Mouse (Mus musculus) heart, embryonic 12.5 days (tissue): ENCODE measurements around the gene Il17d. TPM values are rescaled to one million over a fixed set of nuclear protein-coding genes. Genes with fewer than 3 reads are reported as not detected.

Source experiments
- ATAC-seq: fragments of 200-750 bp; cut with Nextera tagmentation; 2 replicates; pipeline ENCODE4 v1.8.0; 2017; ENCODE audit warnings: moderate TSS enrichment, moderate library complexity; ENCODE audit not compliant: insufficient number of reproducible peaks, low FRiP score
- H3K27ac ChIP-seq: fragments of 300-500 bp; sonication (generic); 2 replicates; pipeline ENCODE4 v1.5.1; 2016; ENCODE audit warnings: mild to moderate bottlenecking, moderate library complexity; ENCODE audit not compliant: poor library complexity, severe bottlenecking
- H3K27me3 ChIP-seq: fragments of 300-500 bp; sonication (generic); replicated peaks from 2 replicates; pipeline ENCODE4 v1.6.1; 2016; ENCODE audit warnings: mild to moderate bottlenecking, moderate library complexity
- H3K36me3 ChIP-seq: fragments of 300-500 bp; sonication (generic); 2 replicates; pipeline ENCODE4 v1.6.1; 2016; ENCODE audit warnings: mild to moderate bottlenecking, moderate library complexity
- H3K4me1 ChIP-seq: fragments of 300-500 bp; sonication (generic); replicated peaks from 2 replicates; pipeline ENCODE4 v1.6.1; 2016; ENCODE audit warnings: mild to moderate bottlenecking
- H3K4me2 ChIP-seq: fragments of 300-500 bp; sonication (generic); 2 replicates; pipeline ENCODE4 v1.6.1; 2016; ENCODE audit warnings: mild to moderate bottlenecking, moderate library complexity
- H3K4me3 ChIP-seq: fragments of 300-500 bp; sonication (generic); 2 replicates; pipeline ENCODE4 v1.5.1; 2016; ENCODE audit warnings: mild to moderate bottlenecking
- H3K9ac ChIP-seq: fragments of 300-500 bp; sonication (generic); 2 replicates; pipeline ENCODE4 v1.6.1; 2016; ENCODE audit warnings: mild to moderate bottlenecking, moderate library complexity
- H3K9me3 ChIP-seq: fragments of 300-500 bp; sonication (generic); replicated peaks from 2 replicates; pipeline ENCODE4 v1.6.1; 2016; ENCODE audit warnings: mild to moderate bottlenecking, moderate library complexity
- WGBS: fragments of 180-500 bp; shearing (Covaris S2); methylation state at CpG from one replicate; pipeline ENCODE4 v1.1.7; 2016; 5-methylcytosine and 5-hydroxymethylcytosine counted together
- polyA plus RNA-seq: library from polyadenylated mRNA; unstranded; fragments of >200 nt; fragmentation: Nextera tagmentation; extraction: Ambion mirVana; gene quantifications from 2 replicates; pipeline ENCODE4 v1.2.1, GENCODE M21; 2016

The Il17d gene
- polyA plus RNA-seq, 1 experiment from 2014 or later: 0.79 TPM

GRCm38 (mm10) chr14:57535646-57536045 lies 11.1 kb downstream of the Il17d start:
- Histone ChIP-seq H3K9me3 (no peaks in the 10 kb centered on the region), H3K4me3 (no peak overlapping the region), H3K4me1 (peaks cover 41% of the 10 kb centered on the region), H3K27me3 (peaks cover 19% of the 10 kb centered on the region), H3K9ac (no peak overlapping the region), H3K36me3 (no peaks in the 10 kb centered on the region), H3K27ac (0 out of 2 replicates have a peak overlapping the region, but pooled peaks have one; percentile 41), H3K4me2 (no peak overlapping the region)
- no peak for ATAC-seq
- 61% methylated on average over 6 of the region's 6 CpGs for whole genome bisulfite sequencing

DNA sequence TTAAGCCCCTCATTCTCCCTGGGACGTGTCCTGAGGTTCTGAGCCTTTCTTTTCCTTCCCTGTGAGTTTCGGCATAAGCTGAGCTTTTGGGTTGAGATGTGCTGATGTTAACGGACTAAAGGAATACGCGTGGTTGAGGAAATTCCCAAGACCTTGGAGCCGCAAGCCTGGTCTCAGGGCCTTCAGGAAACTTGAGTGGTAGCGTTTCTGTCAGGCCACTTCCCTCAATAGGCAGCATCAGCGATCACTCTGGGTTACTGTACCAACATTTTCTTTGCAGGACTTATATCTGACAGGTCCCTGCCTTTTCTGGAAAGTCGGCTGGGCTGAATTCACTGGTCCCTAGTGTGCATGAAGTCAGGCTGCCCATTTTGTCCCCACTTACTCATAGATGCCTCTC lies 12.2 kb downstream of the Il17d start:
- H3K9ac ChIP-seq: no peak overlapping the region
- H3K27me3 ChIP-seq: peaks cover 26% of the 10 kb centered on the region
- peaks cover 41% of the 10 kb centered on the region for H3K4me1 ChIP-seq
- peak overlapping the region; percentile 69 for H3K27ac ChIP-seq
- 46% methylated on average over 9 of the region's 9 CpGs for WGBS
- peak overlapping the region; percentile 50 for H3K4me2 ChIP-seq
- H3K4me3 ChIP-seq: no peak overlapping the region
- H3K9me3 ChIP-seq: no peaks in the 10 kb centered on the region
- H3K36me3 ChIP-seq: no peaks in the 10 kb centered on the region
- ATAC-seq: no peak

- ATAC-seq: 0 out of 2 replicates have a peak, but pooled peaks have one; percentile 24
- H3K4me2 ChIP-seq: peak overlapping the region; percentile 50
Measured at GRCm38 (mm10) chr14:57537261-57538015, 12.9 kb downstream of the Il17d start.

GRCm38 (mm10) chr14:57540683-57541082 lies 16.1 kb downstream of the Il17d start:
- Histone ChIP-seq H3K9ac (no peak overlapping the region), H3K27me3 (peaks cover 13% of the 10 kb centered on the region; the same call in 1 of the 2 replicates), H3K4me1 (peaks cover 24% of the 10 kb centered on the region), H3K36me3 (no peaks in the 10 kb centered on the region), H3K27ac (no peak overlapping the region), H3K4me2 (no peak overlapping the region), H3K4me3 (no peak overlapping the region), H3K9me3 (no peaks in the 10 kb centered on the region; the same call in 1 of the 2 replicates)
- WGBS: 75% methylated on average over 11 of the region's 11 CpGs
- ATAC-seq: no peak

More at GRCm38 (mm10) chr14:57537261-57538015, 12.9 kb downstream of the Il17d start:
- Histone ChIP-seq H3K27ac (peak overlapping the region; percentile 69), H3K36me3 (no peaks in the 10 kb centered on the region), H3K4me3 (no peak overlapping the region), H3K27me3 (peaks cover 24% of the 10 kb centered on the region), H3K9me3 (no peaks in the 10 kb centered on the region; the same call in 1 of the 2 replicates), H3K4me1 (peaks cover 41% of the 10 kb centered on the region), H3K9ac (peak overlapping the region; percentile 24)
- WGBS: 11% methylated on average over 16 of the region's 16 CpGs

DNA sequence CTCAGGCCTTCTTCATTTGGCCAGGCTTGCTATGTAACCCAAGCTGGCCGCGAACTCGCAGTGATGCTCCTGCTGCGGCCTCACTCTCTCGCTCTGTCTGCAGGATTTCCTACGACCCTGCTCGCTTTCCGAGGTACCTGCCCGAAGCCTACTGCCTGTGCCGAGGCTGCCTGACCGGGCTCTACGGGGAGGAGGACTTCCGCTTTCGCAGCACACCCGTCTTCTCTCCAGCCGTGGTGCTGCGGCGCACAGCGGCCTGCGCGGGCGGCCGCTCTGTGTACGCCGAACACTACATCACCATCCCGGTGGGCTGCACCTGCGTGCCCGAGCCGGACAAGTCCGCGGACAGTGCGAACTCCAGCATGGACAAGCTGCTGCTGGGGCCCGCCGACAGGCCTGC lies 17.7 kb downstream of the Il17d start:
- Histone ChIP-seq H3K27ac (no peak overlapping the region), H3K4me3 (peak overlapping the region; percentile 24; the same call in 1 of the 2 replicates), H3K27me3 (peaks cover 13% of the 10 kb centered on the region; the same call in 1 of the 2 replicates), H3K4me1 (peaks cover 15% of the 10 kb centered on the region), H3K9ac (0 out of 2 replicates have a peak overlapping the region, but pooled peaks have one; percentile 52), H3K36me3 (no peaks in the 10 kb centered on the region), H3K4me2 (peak overlapping the region; percentile 59), H3K9me3 (no peaks in the 10 kb centered on the region; the same call in 1 of the 2 replicates)
- ATAC-seq: 0 out of 2 replicates have a peak, but pooled peaks have one; percentile 29
- WGBS: 47% methylated on average over 34 of the region's 34 CpGs

- no peak for ATAC-seq
- no peak overlapping the region for H3K4me3 ChIP-seq
- no peak overlapping the region for H3K27ac ChIP-seq
- 82% methylated on average over 13 of the region's 13 CpGs for WGBS
- H3K4me1 ChIP-seq: 0 out of 2 replicates have a peak, but pooled peaks cover 4% of the 10 kb centered on the region
- no peaks in the 10 kb centered on the region for H3K36me3 ChIP-seq
- no peak overlapping the region for H3K9ac ChIP-seq
- H3K27me3 ChIP-seq: peaks cover 13% of the 10 kb centered on the region; the same call in 1 of the 2 replicates
- H3K4me2 ChIP-seq: no peak overlapping the region
- H3K9me3 ChIP-seq: no peaks in the 10 kb centered on the region; the same call in 1 of the 2 replicates
Measured at GRCm38 (mm10) chr14:57543420-57544039, 19.0 kb downstream of the Il17d start.

- Histone ChIP-seq H3K4me1 (0 out of 2 replicates have a peak, but pooled peaks cover 4% of the 10 kb centered on the region), H3K4me3 (no peak overlapping the region), H3K9me3 (no peaks in the 10 kb centered on the region; the same call in 1 of the 2 replicates), H3K4me2 (no peak overlapping the region), H3K36me3 (peaks cover 10% of the 10 kb centered on the region), H3K27me3 (peaks cover 13% of the 10 kb centered on the region; the same call in 1 of the 2 replicates), H3K27ac (no peak overlapping the region), H3K9ac (no peak overlapping the region)
- WGBS: 81% methylated on average over 17 of the region's 17 CpGs
- ATAC-seq: no peak
Measured at GRCm38 (mm10) chr14:57545526-57545925, 20.9 kb downstream of the Il17d start.

GRCm38 (mm10) chr14:57546131-57546530 lies 21.6 kb downstream of the Il17d start:
- Histone ChIP-seq H3K27ac (no peak overlapping the region), H3K4me3 (no peak overlapping the region), H3K27me3 (peaks cover 7% of the 10 kb centered on the region; the same call in 1 of the 2 replicates), H3K9me3 (no peaks in the 10 kb centered on the region; the same call in 1 of the 2 replicates), H3K36me3 (peaks cover 10% of the 10 kb centered on the region), H3K4me1 (0 out of 2 replicates have a peak, but pooled peaks cover 4% of the 10 kb centered on the region), H3K9ac (no peak overlapping the region), H3K4me2 (no peak overlapping the region)
- 78% methylated on average over 8 of the region's 8 CpGs for WGBS
- no peak for ATAC-seq

DNA sequence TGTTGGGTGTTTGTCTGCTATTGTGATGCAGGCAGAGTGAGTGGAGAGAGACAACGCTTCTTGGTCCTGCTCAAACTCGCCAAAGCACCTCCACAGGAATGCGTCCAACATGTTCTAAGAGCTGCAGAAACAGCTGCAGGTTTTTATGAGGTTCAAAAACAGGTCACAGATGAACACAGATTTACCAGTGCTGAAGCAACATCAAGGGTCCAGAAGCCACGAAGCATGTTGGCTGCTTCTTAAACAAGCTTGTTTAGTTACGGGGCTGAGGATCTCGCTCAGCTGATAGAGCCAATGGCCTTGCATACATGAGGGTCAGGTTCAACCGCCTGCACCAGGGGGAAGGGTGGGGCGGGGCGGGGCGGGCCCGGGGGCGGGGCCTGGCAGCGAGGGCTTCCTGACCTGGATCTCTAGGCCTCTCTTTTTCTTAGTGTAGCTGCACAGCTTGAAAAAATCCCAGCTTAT lies 22.0 kb downstream of the Il17d start:
- Histone ChIP-seq H3K27me3 (peaks cover 3% of the 10 kb centered on the region; the same call in 1 of the 2 replicates), H3K36me3 (peaks cover 10% of the 10 kb centered on the region), H3K4me1 (0 out of 2 replicates have a peak, but pooled peaks cover 4% of the 10 kb centered on the region), H3K4me3 (no peak overlapping the region), H3K9me3 (no peaks in the 10 kb centered on the region; the same call in 1 of the 2 replicates), H3K27ac (no peak overlapping the region), H3K9ac (no peak overlapping the region), H3K4me2 (no peak overlapping the region)
- WGBS: 25% methylated on average over 13 of the region's 13 CpGs
- no peak for ATAC-seq

GRCm38 (mm10) chr14:57547062-57547461 lies 22.5 kb downstream of the Il17d start:
- Histone ChIP-seq H3K9ac (no peak overlapping the region), H3K4me3 (no peak overlapping the region), H3K27me3 (peaks cover 3% of the 10 kb centered on the region; the same call in 1 of the 2 replicates), H3K4me2 (no peak overlapping the region), H3K9me3 (no peaks in the 10 kb centered on the region; the same call in 1 of the 2 replicates), H3K36me3 (peaks cover 10% of the 10 kb centered on the region), H3K27ac (no peak overlapping the region), H3K4me1 (0 out of 2 replicates have a peak, but pooled peaks cover 4% of the 10 kb centered on the region)
- WGBS: 82% methylated on average over 5 of the region's 5 CpGs
- ATAC-seq: no peak

DNA sequence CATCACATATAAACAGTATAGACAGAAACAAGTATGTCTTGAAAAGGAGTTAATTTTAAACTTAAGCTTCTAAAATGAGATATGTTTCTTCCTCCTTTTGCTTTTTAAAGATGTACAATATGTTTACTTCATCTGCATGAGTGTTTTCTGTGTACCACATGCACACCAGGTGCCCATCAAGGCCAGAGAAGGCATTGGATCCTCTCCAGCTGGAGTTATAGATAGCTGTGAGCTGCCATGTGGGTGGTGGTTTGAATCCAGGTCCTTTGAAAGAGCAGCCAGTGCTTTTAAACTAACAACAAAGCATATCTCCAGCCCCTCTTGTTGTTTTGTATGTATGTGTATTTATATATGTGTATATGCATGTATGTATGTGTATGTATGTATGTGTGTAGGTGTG lies 28.4 kb downstream of the Il17d start:
- no peak overlapping the region for H3K4me2 ChIP-seq
- H3K36me3 ChIP-seq: peaks cover 10% of the 10 kb centered on the region
- H3K27me3 ChIP-seq: no peaks in the 10 kb centered on the region
- no peak overlapping the region for H3K4me3 ChIP-seq
- ATAC-seq: no peak
- no peaks in the 10 kb centered on the region for H3K4me1 ChIP-seq
- H3K27ac ChIP-seq: no peak overlapping the region
- H3K9me3 ChIP-seq: no peaks in the 10 kb centered on the region
- H3K9ac ChIP-seq: no peak overlapping the region
